Mouse (Mus musculus): ENCODE results near the gene Stk39. TPM values are rescaled to one million over a fixed set of nuclear protein-coding genes. Genes with fewer than 3 reads are reported as not detected.
A peak's percentile ranks its signal among the peaks of the same experiment; 100 is the strongest.

Gene Stk39
- polyA plus RNA-seq, 1 experiment from 2014 or later = 77.2 TPM

DNA sequence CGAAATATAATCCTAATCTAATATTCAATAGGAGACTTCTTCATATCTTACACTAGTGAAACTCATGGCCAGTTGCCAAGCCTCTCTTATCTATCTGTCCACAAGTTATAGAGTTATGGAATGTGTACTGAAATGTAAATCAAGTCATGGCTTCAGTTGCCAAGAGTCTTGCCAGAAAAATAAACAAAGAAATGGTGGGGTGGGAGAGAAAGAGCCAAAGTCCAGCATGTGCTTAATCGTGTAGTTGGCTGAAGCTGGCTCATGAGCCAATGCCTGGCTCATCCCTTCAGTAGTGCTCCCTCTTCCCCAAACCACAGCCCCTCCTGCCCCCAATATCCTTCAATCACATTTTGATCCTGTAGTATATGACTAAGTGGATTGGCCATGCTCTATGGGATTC is 242.2 kb downstream of the Stk39 start:
- 0 out of 2 replicates have a peak, but pooled peaks have one; percentile 36 for ATAC-seq (ENCODE audit: insufficient number of reproducible peaks, low FRiP score)
- Histone ChIP-seq H3K36me3 (peaks cover 16% of the 10 kb centered on the region), H3K9me3 (replicated peaks) (no peaks in the 10 kb centered on the region), H3K4me3 (no peak overlapping the region), H3K9ac (no peak overlapping the region), H3K27me3 (replicated peaks) (no peaks in the 10 kb centered on the region), H3K27ac (ENCODE audit: poor library complexity, severe bottlenecking) (no peak overlapping the region), H3K4me1 (replicated peaks) (0 out of 2 replicates have a peak, but pooled peaks cover 6% of the 10 kb centered on the region), H3K4me2 (no peak overlapping the region)
- WGBS = 80% methylated on average over 2 of the region's 2 CpGs

DNA sequence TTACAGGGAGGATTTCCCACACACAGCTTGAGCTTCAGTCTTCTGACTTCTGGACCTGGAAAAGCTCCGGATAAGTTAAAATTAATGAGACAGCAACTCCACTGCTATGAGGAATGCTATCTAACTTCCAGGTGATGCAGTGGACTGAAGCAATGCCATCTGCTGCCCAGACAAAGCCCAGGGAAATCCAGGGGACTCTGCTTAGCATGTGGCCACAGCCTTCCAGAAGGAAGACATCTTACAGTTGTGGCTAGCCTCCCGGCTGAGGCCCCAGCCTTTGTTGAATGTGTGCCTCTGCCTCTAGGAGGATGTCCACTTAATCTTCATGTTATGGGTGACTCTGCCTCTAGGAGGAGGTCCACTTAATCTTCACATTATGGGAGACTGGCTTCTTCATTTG is 243.0 kb downstream of the Stk39 start:
- Histone ChIP-seq H3K4me2 (no peak overlapping the region), H3K27me3 (replicated peaks) (no peaks in the 10 kb centered on the region), H3K9me3 (replicated peaks) (no peaks in the 10 kb centered on the region), H3K4me1 (replicated peaks) (peaks cover 14% of the 10 kb centered on the region), H3K27ac (ENCODE audit: poor library complexity, severe bottlenecking) (no peak overlapping the region), H3K4me3 (no peak overlapping the region), H3K9ac (no peak overlapping the region), H3K36me3 (peaks cover 16% of the 10 kb centered on the region)
- 69% methylated on average over 2 of the region's 2 CpGs for WGBS
- no peak for ATAC-seq (ENCODE audit: insufficient number of reproducible peaks, low FRiP score)

DNA sequence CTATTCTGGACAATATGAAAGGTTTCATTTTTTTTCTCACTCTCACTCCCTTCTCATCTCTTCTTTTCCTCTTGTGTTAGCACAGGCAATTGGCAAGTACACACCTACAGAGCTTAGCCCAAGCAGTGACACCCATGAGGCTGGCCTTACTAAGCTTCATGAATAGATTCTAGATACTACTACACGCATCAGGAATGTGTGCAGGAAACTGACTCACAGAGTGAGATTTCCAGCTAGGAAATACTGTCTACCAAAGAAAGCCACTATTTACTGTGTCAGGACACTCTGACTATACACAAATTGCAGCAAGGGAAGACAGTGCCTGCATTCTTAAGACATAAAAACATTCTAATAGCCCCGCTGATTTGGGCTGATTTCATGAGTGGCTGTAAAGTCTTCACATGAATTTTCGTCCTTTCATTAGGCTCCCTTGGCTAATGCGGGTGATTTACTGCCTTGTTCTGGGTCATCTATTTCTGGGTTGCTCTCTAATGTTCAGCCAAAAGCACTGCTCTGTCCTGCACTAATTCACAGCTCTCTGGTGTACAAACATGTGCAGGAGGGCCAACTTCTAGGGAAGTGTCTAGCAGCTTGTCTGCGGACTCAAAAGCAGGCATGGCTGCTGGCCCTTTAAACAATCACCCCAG is 249.7 kb downstream of the Stk39 start:
- ATAC-seq (ENCODE audit: insufficient number of reproducible peaks, low FRiP score) = no peak
- Histone ChIP-seq H3K4me1 (replicated peaks) (peaks cover 54% of the 10 kb centered on the region), H3K9ac (no peak overlapping the region)

DNA sequence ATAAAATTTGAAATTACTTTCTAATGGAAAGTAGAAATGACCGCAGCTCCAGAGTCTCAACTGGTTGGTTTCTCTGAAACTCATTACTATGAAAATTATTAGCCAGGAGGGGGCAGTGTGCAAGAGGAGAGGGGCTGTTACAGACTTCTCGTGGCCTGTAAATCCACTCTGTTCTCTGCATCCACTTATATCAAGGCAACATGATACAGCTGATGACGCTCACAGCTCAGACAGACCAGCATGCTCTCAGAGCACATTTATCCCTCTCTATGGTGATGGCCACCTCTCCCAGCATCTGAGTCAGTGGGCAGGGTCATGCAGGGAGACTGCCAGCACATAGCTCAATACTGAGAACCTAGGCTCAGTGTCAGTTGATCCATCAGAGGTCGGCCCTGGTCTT is 250.8 kb downstream of the Stk39 start:
- H3K4me1 ChIP-seq (replicated peaks) = peaks cover 56% of the 10 kb centered on the region
- peak overlapping the region; percentile 6; the same call in 1 of the 2 replicates for H3K27ac ChIP-seq (ENCODE audit: poor library complexity, severe bottlenecking)
- H3K4me2 ChIP-seq = no peak overlapping the region
- WGBS = 56% methylated on average over 4 of the region's 4 CpGs
- no peak overlapping the region for H3K9ac ChIP-seq
- no peaks in the 10 kb centered on the region for H3K27me3 ChIP-seq (replicated peaks)
- H3K9me3 ChIP-seq (replicated peaks) = no peaks in the 10 kb centered on the region
- ATAC-seq (ENCODE audit: insufficient number of reproducible peaks, low FRiP score) = no peak
- H3K36me3 ChIP-seq = peaks cover 17% of the 10 kb centered on the region
- H3K4me3 ChIP-seq = no peak overlapping the region

More for the DNA sequence above, 249.7 kb downstream of the Stk39 start:
- Histone ChIP-seq H3K36me3 (peaks cover 17% of the 10 kb centered on the region), H3K4me3 (no peak overlapping the region), H3K27ac (ENCODE audit: poor library complexity, severe bottlenecking) (peak overlapping the region; percentile 58), H3K27me3 (replicated peaks) (no peaks in the 10 kb centered on the region), H3K9me3 (replicated peaks) (no peaks in the 10 kb centered on the region), H3K4me2 (no peak overlapping the region)
- 55% methylated on average over 5 of the region's 5 CpGs for WGBS

DNA sequence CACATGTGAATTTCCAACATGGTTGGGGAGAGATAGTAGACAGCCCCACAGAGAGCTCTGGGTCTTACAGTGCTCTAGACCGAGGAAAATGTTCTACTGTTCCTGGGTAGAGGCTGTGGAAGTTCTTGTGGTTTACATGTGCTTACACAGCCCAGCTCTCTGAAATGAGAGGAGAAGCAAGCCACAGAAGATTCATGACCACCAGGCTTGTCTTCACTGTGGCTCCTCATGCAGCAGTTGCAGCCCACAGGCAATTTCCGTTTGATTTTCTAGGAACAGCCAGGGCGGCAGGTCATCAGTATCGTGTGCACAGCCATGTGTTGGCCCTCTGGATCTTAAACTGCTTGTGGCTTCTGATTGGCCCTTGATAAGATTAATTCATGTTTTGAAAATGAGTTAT is 252.2 kb downstream of the Stk39 start:
- H3K4me1 ChIP-seq (replicated peaks) = peaks cover 58% of the 10 kb centered on the region
- no peaks in the 10 kb centered on the region for H3K27me3 ChIP-seq (replicated peaks)
- no peak overlapping the region for H3K9ac ChIP-seq
- 83% methylated on average over 4 of the region's 4 CpGs for WGBS
- no peak overlapping the region for H3K4me2 ChIP-seq
- H3K9me3 ChIP-seq (replicated peaks) = no peaks in the 10 kb centered on the region
- no peak for ATAC-seq (ENCODE audit: insufficient number of reproducible peaks, low FRiP score)
- H3K4me3 ChIP-seq = no peak overlapping the region
- H3K27ac ChIP-seq (ENCODE audit: poor library complexity, severe bottlenecking) = no peak overlapping the region
- peaks cover 17% of the 10 kb centered on the region for H3K36me3 ChIP-seq

DNA sequence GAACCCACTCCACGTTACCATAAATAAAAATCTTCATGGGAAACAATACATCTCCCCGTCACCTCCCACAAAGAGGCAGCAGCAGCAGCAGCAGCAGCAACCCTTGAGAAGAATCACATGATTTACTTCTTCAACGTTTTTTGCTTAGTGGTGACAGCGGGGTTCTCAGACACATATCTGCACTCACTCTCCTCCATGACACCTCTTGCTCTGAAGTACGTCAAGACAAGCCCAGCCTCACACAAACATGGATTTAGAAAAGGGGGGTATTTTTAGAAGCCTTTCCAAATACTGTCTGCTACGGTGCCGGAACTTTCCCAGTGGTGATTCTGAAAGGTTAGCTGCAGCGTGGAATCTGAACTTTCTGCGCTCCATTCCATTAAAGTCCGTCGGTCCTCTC is 256.9 kb downstream of the Stk39 start:
- H3K4me3 ChIP-seq = no peak overlapping the region
- 40% methylated on average over 11 of the region's 11 CpGs for WGBS
- ATAC-seq (ENCODE audit: insufficient number of reproducible peaks, low FRiP score) = no peak
- H3K36me3 ChIP-seq = peaks cover 14% of the 10 kb centered on the region
- H3K27me3 ChIP-seq (replicated peaks) = no peaks in the 10 kb centered on the region
- no peak overlapping the region for H3K4me2 ChIP-seq
- peak overlapping the region; percentile 87 for H3K27ac ChIP-seq (ENCODE audit: poor library complexity, severe bottlenecking)
- peaks cover 43% of the 10 kb centered on the region for H3K4me1 ChIP-seq (replicated peaks)
- no peaks in the 10 kb centered on the region for H3K9me3 ChIP-seq (replicated peaks)
- no peak overlapping the region for H3K9ac ChIP-seq

DNA sequence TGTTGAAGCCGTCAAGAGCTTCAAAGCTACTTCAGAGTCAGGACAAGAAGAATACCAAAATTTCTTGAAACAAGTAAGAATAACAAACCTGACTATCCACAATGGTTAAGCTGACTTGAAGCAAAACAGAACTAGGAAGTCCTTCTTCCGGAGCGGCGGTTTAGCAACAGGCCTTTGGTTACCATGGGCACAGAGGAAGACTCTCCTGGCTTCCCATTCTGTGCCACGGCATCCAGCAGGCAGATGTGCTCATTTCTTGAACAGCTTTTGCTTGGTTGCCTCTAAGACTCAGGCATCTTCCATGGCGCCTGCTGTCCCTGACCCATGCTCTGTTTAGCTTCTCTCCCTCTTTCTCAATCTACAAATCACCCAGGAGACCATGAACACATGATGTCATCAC is 257.7 kb downstream of the Stk39 start:
- no peaks in the 10 kb centered on the region for H3K9me3 ChIP-seq (replicated peaks)
- WGBS = 56% methylated on average over 6 of the region's 6 CpGs
- H3K9ac ChIP-seq = no peak overlapping the region
- H3K4me3 ChIP-seq = no peak overlapping the region
- peaks cover 51% of the 10 kb centered on the region for H3K4me1 ChIP-seq (replicated peaks)
- no peaks in the 10 kb centered on the region for H3K27me3 ChIP-seq (replicated peaks)
- ATAC-seq (ENCODE audit: insufficient number of reproducible peaks, low FRiP score) = no peak
- no peak overlapping the region for H3K4me2 ChIP-seq
- H3K27ac ChIP-seq (ENCODE audit: poor library complexity, severe bottlenecking) = peak overlapping the region; percentile 78
- peaks cover 6% of the 10 kb centered on the region for H3K36me3 ChIP-seq

DNA sequence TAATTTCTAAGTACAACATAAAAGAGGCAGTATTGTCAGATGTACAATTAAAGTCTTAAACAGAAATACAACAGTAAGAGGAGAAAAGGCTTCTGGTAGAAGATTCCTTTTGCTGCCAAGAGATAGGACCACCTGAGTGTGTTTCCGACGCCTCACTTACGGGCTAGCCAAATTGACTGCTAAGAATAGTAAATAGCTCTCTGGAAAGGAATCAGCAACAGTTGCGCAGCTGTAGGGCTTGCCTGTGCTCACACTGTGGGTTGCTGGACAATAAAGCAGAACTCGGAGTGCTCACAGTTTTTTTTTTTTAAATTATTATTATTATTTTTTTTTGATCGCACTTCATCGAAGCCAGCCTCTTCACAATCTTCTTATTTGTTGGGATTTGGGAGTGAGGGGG is 260.6 kb downstream of the Stk39 start:
- WGBS = 58% methylated on average over 7 of the region's 7 CpGs
- Histone ChIP-seq H3K4me1 (replicated peaks) (peaks cover 35% of the 10 kb centered on the region), H3K4me3 (no peak overlapping the region), H3K27ac (ENCODE audit: poor library complexity, severe bottlenecking) (peak overlapping the region; percentile 76), H3K4me2 (no peak overlapping the region), H3K36me3 (peaks cover 2% of the 10 kb centered on the region; the same call in 1 of the 2 replicates), H3K27me3 (replicated peaks) (no peaks in the 10 kb centered on the region), H3K9ac (0 out of 2 replicates have a peak overlapping the region, but pooled peaks have one; percentile 20), H3K9me3 (replicated peaks) (no peaks in the 10 kb centered on the region)
- no peak for ATAC-seq (ENCODE audit: insufficient number of reproducible peaks, low FRiP score)

DNA sequence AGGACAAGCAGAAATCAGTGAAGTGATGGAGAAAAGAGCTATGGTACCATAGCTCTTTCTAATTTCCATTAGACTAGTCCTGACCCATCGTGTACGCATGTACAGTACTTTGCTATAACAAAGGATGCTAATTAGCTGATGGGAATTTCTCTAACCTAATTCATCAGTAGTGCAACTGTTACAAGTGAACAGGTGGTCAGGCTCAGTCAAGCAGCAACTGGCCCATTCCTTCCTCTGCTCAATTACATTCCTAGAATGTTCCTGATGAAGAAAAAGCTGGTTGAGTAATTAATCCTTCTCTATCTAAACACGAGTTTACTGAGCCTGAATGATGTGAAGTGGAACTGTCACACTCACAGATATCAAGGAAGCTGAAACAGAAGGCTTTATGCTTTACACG is 275.8 kb downstream of the Stk39 start:
- Histone ChIP-seq H3K9me3 (replicated peaks) (no peaks in the 10 kb centered on the region), H3K9ac (no peak overlapping the region), H3K4me2 (no peak overlapping the region), H3K4me3 (no peak overlapping the region), H3K36me3 (no peaks in the 10 kb centered on the region), H3K4me1 (replicated peaks) (no peaks in the 10 kb centered on the region), H3K27ac (ENCODE audit: poor library complexity, severe bottlenecking) (no peak overlapping the region), H3K27me3 (replicated peaks) (no peaks in the 10 kb centered on the region)
- WGBS = 65% methylated on average over 4 of the region's 4 CpGs
- ATAC-seq (ENCODE audit: insufficient number of reproducible peaks, low FRiP score) = no peak

DNA sequence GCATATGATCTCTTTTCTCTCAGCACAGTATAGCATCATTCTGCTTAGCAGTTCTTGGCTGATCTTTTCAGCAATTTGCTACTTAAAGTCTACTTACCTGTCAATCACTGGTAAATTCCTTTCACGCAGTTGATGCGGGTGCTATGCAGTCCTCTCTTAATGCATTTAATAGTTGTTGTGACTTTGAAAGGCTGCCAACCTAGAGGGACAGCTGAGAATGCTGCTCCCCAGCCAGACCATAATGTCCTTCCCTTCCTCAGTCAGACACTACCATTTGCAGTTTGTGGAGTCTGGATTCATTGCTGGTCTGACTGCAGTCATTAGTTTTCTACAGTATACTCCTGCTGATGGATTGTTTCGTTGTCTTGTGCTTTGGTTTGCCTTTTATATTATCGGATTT is 277.6 kb downstream of the Stk39 start:
- H3K4me3 ChIP-seq = no peak overlapping the region
- no peaks in the 10 kb centered on the region for H3K4me1 ChIP-seq (replicated peaks)
- ATAC-seq (ENCODE audit: insufficient number of reproducible peaks, low FRiP score) = no peak
- no peaks in the 10 kb centered on the region for H3K36me3 ChIP-seq
- H3K4me2 ChIP-seq = no peak overlapping the region
- no peak overlapping the region for H3K27ac ChIP-seq (ENCODE audit: poor library complexity, severe bottlenecking)
- no peaks in the 10 kb centered on the region for H3K27me3 ChIP-seq (replicated peaks)
- no peaks in the 10 kb centered on the region for H3K9me3 ChIP-seq (replicated peaks)
- H3K9ac ChIP-seq = no peak overlapping the region
- 82% methylated on average over 4 of the region's 4 CpGs for WGBS

DNA sequence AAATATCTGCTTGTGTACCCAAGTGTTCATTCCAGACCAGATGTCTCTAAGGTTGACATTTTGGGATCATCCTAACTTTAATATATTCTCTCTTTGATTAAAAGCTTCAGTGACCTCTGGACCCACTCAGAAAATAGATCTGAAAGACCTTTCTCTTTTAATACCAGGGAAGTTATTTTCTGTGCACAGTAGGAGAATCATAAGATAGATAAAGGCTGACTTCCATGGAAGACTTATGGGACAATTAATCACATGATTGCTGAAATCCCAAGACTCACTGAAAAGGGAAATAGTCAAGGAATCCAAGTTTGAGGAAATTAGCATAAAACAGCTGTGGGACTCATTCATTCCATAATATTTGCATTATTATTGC is 278.6 kb downstream of the Stk39 start:
- Histone ChIP-seq H3K27ac (ENCODE audit: poor library complexity, severe bottlenecking) (no peak overlapping the region), H3K9ac (no peak overlapping the region), H3K27me3 (replicated peaks) (no peaks in the 10 kb centered on the region), H3K4me3 (no peak overlapping the region), H3K9me3 (replicated peaks) (no peaks in the 10 kb centered on the region), H3K36me3 (no peaks in the 10 kb centered on the region), H3K4me2 (no peak overlapping the region), H3K4me1 (replicated peaks) (no peaks in the 10 kb centered on the region)
- no peak for ATAC-seq (ENCODE audit: insufficient number of reproducible peaks, low FRiP score)

Measured in heart, embryonic 12.5 days (tissue).